Mouse (Mus musculus) cerebellum, adult 2 months (tissue): Measurements from ENCODE around the gene Cdk9. TPM values are rescaled to one million over a fixed set of nuclear protein-coding genes. Genes with fewer than 3 reads are reported as not detected.

Source experiments
- DNase-seq, 2 experiments: peaks; one replicate each; pipeline ENCODE4 v3.0.0; 2021
- H3K27ac ChIP-seq: fragments of 200-500 bp; 2 replicates; pipeline ENCODE4 v1.5.1; 2012; ENCODE audit warnings: low read length, control low read depth, inconsistent platforms; ENCODE audit not compliant: insufficient read depth
- H3K27me3 ChIP-seq: fragments of 200-500 bp; 2 replicates; pipeline ENCODE4 v1.6.1; 2012; ENCODE audit warnings: inconsistent platforms, mild to moderate bottlenecking, low read length, moderate library complexity; ENCODE audit not compliant: control insufficient read depth, insufficient read depth
- H3K4me1 ChIP-seq: fragments of 200-500 bp; 2 replicates; pipeline ENCODE4 v1.6.1; 2011; ENCODE audit warnings: low read length; ENCODE audit not compliant: control insufficient read depth, insufficient read depth
- H3K4me3 ChIP-seq: fragments of 200-500 bp; replicated peaks from 2 replicates; pipeline ENCODE3; 2011; ENCODE audit warnings: mild to moderate bottlenecking, low read depth, low read length, control low read depth; ENCODE audit not compliant: insufficient read depth
- CTCF ChIP-seq: fragments of 200-500 bp; IDR thresholded peaks from 2 replicates; pipeline ENCODE4 v1.5.1; 2011; ENCODE audit warnings: low read depth, mild to moderate bottlenecking, control low read depth, low read length, moderate library complexity, borderline replicate concordance; ENCODE audit not compliant: insufficient read depth
- POLR2A ChIP-seq: fragments of 200-500 bp; IDR thresholded peaks from 2 replicates; pipeline ENCODE4 v1.6.1; 2011; ENCODE audit warnings: low read length, control low read depth, borderline replicate concordance; ENCODE audit not compliant: insufficient read depth
- WGBS: fragments of 180-500 bp; shearing (Covaris S2); methylation state at CpG from one replicate; pipeline ENCODE4 v1.1.7; 2018; 5-methylcytosine and 5-hydroxymethylcytosine counted together
- polyA plus RNA-seq: library from polyadenylated mRNA; depleted of rRNA; stranded (reverse); fragments of >200 nt; gene quantifications from 2 replicates; pipeline ENCODE4 v1.2.3, GENCODE M21; 2012

Cdk9 gene
- polyA plus RNA-seq, 1 experiment = 186 TPM

GRCm38 (mm10) chr2:32741273-32742172 lies 28.6 kb upstream of the Cdk9 start:
- WGBS = 3% methylated on average over 55 of the region's 58 CpGs
- Histone ChIP-seq H3K4me3 (peak overlapping the region; percentile 87), H3K4me1 (peaks cover 14% of the 10 kb centered on the region), H3K27ac (peak overlapping the region; percentile 22), H3K27me3 (no peaks in the 10 kb centered on the region)
- peak; percentile 80 to 83 for DNase-seq
- TF ChIP-seq POLR2A = peak; percentile 73
- TF ChIP-seq CTCF = no peak

- no peaks in the 10 kb centered on the region for H3K27me3 ChIP-seq
- peak within 1 kb of the TSS; percentile 87 for H3K4me3 ChIP-seq
- whole genome bisulfite sequencing = 3% methylated on average over 11 of the region's 11 CpGs
- H3K4me1 ChIP-seq = peaks cover 14% of the 10 kb centered on the region
- H3K27ac ChIP-seq = peak within 1 kb of the TSS; percentile 22
- no peak for TF ChIP-seq POLR2A
- TF ChIP-seq CTCF = no peak
- DNase-seq = no peak
Measured at GRCm38 (mm10) chr2:32740916-32741272, 28.0 kb upstream of the Cdk9 start, which contains the start of gene 6330409D20Rik. 6330409D20Rik (minus strand) TSS chr2:32741016.

GRCm38 (mm10) chr2:32739311-32739710 lies 26.4 kb upstream of the Cdk9 start:
- WGBS = 65% methylated on average over 4 of the region's 4 CpGs
- no peaks in the 10 kb centered on the region for H3K27me3 ChIP-seq
- H3K4me1 ChIP-seq = peaks cover 13% of the 10 kb centered on the region
- TF ChIP-seq POLR2A = no peak
- TF ChIP-seq CTCF = no peak
- H3K27ac ChIP-seq = no peak overlapping the region
- no peak for DNase-seq
- no peak overlapping the region for H3K4me3 ChIP-seq

- DNase-seq = no peak
- H3K27me3 ChIP-seq = no peaks in the 10 kb centered on the region
- no peak overlapping the region for H3K27ac ChIP-seq
- WGBS = 64% methylated on average over 6 of the region's 6 CpGs
- TF ChIP-seq CTCF (no peak), POLR2A (no peak)
- no peaks in the 10 kb centered on the region for H3K4me1 ChIP-seq
- H3K4me3 ChIP-seq = no peak overlapping the region
Measured at GRCm38 (mm10) chr2:32737008-32737407, 24.1 kb upstream of the Cdk9 start.

- no peak overlapping the region for H3K4me3 ChIP-seq
- no peak overlapping the region for H3K27ac ChIP-seq
- no peaks in the 10 kb centered on the region for H3K27me3 ChIP-seq
- DNase-seq = no peak
- 65% methylated on average over 3 of the region's 3 CpGs for whole genome bisulfite sequencing
- H3K4me1 ChIP-seq = no peaks in the 10 kb centered on the region
- no peak for TF ChIP-seq POLR2A
- no peak for TF ChIP-seq CTCF
Measured at GRCm38 (mm10) chr2:32736306-32736829, 23.5 kb upstream of the Cdk9 start.

- no peak overlapping the region for H3K27ac ChIP-seq
- no peaks in the 10 kb centered on the region for H3K27me3 ChIP-seq
- H3K4me1 ChIP-seq = no peaks in the 10 kb centered on the region
- H3K4me3 ChIP-seq = no peak overlapping the region
- TF ChIP-seq POLR2A (no peak), CTCF (no peak)
- no peak for DNase-seq
- 75% methylated on average over 4 of the region's 4 CpGs for whole genome bisulfite sequencing
Measured at GRCm38 (mm10) chr2:32734933-32735332, 22.1 kb upstream of the Cdk9 start.

GRCm38 (mm10) chr2:32734480-32734879 lies 21.6 kb upstream of the Cdk9 start:
- Histone ChIP-seq H3K27ac (no peak overlapping the region), H3K4me3 (no peak overlapping the region), H3K4me1 (no peaks in the 10 kb centered on the region), H3K27me3 (no peaks in the 10 kb centered on the region)
- DNase-seq = no peak
- no peak for TF ChIP-seq CTCF
- TF ChIP-seq POLR2A = no peak
- WGBS = 26% methylated on average over 4 of the region's 4 CpGs

GRCm38 (mm10) chr2:32732695-32733094 lies 19.8 kb upstream of the Cdk9 start:
- TF ChIP-seq POLR2A (no peak), CTCF (no peak)

More at GRCm38 (mm10) chr2:32732695-32733094, 19.8 kb upstream of the Cdk9 start:
- no peak overlapping the region for H3K27ac ChIP-seq
- H3K4me3 ChIP-seq = no peak overlapping the region
- no peak for DNase-seq
- H3K4me1 ChIP-seq = no peaks in the 10 kb centered on the region
- no peaks in the 10 kb centered on the region for H3K27me3 ChIP-seq
- WGBS = 87% methylated on average over 6 of the region's 6 CpGs
